Mouse (Mus musculus): ENCODE results near the gene Dnah7c. TPM values are rescaled to one million over a fixed set of nuclear protein-coding genes. Genes with fewer than 3 reads are reported as not detected.
"Not testable (repeated sequence)": the region's sequence is repeated elsewhere in the genome, so short reads cannot be mapped to it uniquely, and the experiment has no call there.

Gene Dnah7c
- total and polyA plus RNA-seq, 2 experiments from 2014 or later, result 0.03 TPM; not detected in 1

GRCm38 (mm10) chr1:46416946-46417345 is 8.4 kb upstream of the Dnah7c start:
- not testable (repeated sequence) for H3K36me3 ChIP-seq (replicated peaks; ENCODE audit: control insufficient read depth, insufficient read depth, low read length); H3K9me3 ChIP-seq (replicated peaks; ENCODE audit: control insufficient read depth, low read length); H3K27me3 ChIP-seq (ENCODE audit: control insufficient read depth, insufficient read depth, low read length); H3K4me1 ChIP-seq (ENCODE audit: control insufficient read depth, insufficient read depth); ATAC-seq (ENCODE audit: insufficient read depth, low read depth); H3K4me3 ChIP-seq (ENCODE audit: low read depth, low read length); H3K4me2 ChIP-seq (ENCODE audit: low read depth, low read length); H3K27ac ChIP-seq (ENCODE audit: low read depth); H3K9ac ChIP-seq (replicated peaks; ENCODE audit: low read depth, low read length)
- TF ChIP-seq CTCF (IDR thresholded peaks at IDR 0.05; ENCODE audit: low read depth), result peak; percentile 52
- WGBS, result 15% methylated on average over 3 of the region's 3 CpGs
- DNase-seq (ENCODE audit: low spot score), result peak; percentile 43

- not testable (repeated sequence) for H3K27me3 ChIP-seq (ENCODE audit: control insufficient read depth, insufficient read depth, low read length); H3K4me2 ChIP-seq (ENCODE audit: low read depth, low read length); H3K4me3 ChIP-seq (ENCODE audit: low read depth, low read length); H3K36me3 ChIP-seq (replicated peaks; ENCODE audit: control insufficient read depth, insufficient read depth, low read length); H3K27ac ChIP-seq (ENCODE audit: low read depth); DNase-seq (ENCODE audit: low spot score); H3K9ac ChIP-seq (replicated peaks; ENCODE audit: low read depth, low read length); ATAC-seq (ENCODE audit: insufficient read depth, low read depth); H3K9me3 ChIP-seq (replicated peaks; ENCODE audit: control insufficient read depth, low read length); H3K4me1 ChIP-seq (ENCODE audit: control insufficient read depth, insufficient read depth)
- WGBS, result 60% methylated on average over 3 of the region's 4 CpGs
Observed at GRCm38 (mm10) chr1:46418966-46419365, 6.4 kb upstream of the Dnah7c start.

- DNase-seq (ENCODE audit: low spot score), result no peak
- H3K4me3 ChIP-seq (ENCODE audit: low read depth, low read length), result no peak overlapping the region
- no peaks in the 10 kb centered on the region for H3K4me1 ChIP-seq (ENCODE audit: control insufficient read depth, insufficient read depth)
- no peaks in the 10 kb centered on the region for H3K36me3 ChIP-seq (replicated peaks; ENCODE audit: control insufficient read depth, insufficient read depth, low read length)
- H3K9me3 ChIP-seq (replicated peaks; ENCODE audit: control insufficient read depth, low read length), result no peaks in the 10 kb centered on the region
- H3K9ac ChIP-seq (replicated peaks; ENCODE audit: low read depth, low read length), result no peak overlapping the region
- no peak for ATAC-seq (ENCODE audit: insufficient read depth, low read depth)
- H3K27me3 ChIP-seq (ENCODE audit: control insufficient read depth, insufficient read depth, low read length), result no peaks in the 10 kb centered on the region
- H3K4me2 ChIP-seq (ENCODE audit: low read depth, low read length), result no peak overlapping the region
- TF ChIP-seq EP300 (IDR thresholded peaks at IDR 0.05; ENCODE audit: low read depth) (no peak), CTCF (IDR thresholded peaks at IDR 0.05; ENCODE audit: low read depth) (peak; percentile 13)
- H3K27ac ChIP-seq (ENCODE audit: low read depth), result no peak overlapping the region
- 70% methylated on average over 2 of the region's 2 CpGs for WGBS
Observed at GRCm38 (mm10) chr1:46428401-46428800, 3.0 kb downstream of the Dnah7c start.

- H3K4me3 ChIP-seq (ENCODE audit: low read depth, low read length); H3K4me2 ChIP-seq (ENCODE audit: low read depth, low read length); H3K36me3 ChIP-seq (replicated peaks; ENCODE audit: control insufficient read depth, insufficient read depth, low read length); H3K27ac ChIP-seq (ENCODE audit: low read depth); H3K4me1 ChIP-seq (ENCODE audit: control insufficient read depth, insufficient read depth); H3K9ac ChIP-seq (replicated peaks; ENCODE audit: low read depth, low read length); DNase-seq (ENCODE audit: low spot score); H3K27me3 ChIP-seq (ENCODE audit: control insufficient read depth, insufficient read depth, low read length); H3K9me3 ChIP-seq (replicated peaks; ENCODE audit: control insufficient read depth, low read length); ATAC-seq (ENCODE audit: insufficient read depth, low read depth): not testable (repeated sequence)
- WGBS, result 68% methylated on average over 1 of the region's 1 CpGs
Observed at GRCm38 (mm10) chr1:46514671-46515070, 89.3 kb downstream of the Dnah7c start.

- H3K4me1 ChIP-seq (ENCODE audit: control insufficient read depth, insufficient read depth), result no peaks in the 10 kb centered on the region
- no peak overlapping the region for H3K4me3 ChIP-seq (ENCODE audit: low read depth, low read length)
- no peaks in the 10 kb centered on the region for H3K27me3 ChIP-seq (ENCODE audit: control insufficient read depth, insufficient read depth, low read length)
- no peak for DNase-seq (ENCODE audit: low spot score)
- no peak overlapping the region for H3K9ac ChIP-seq (replicated peaks; ENCODE audit: low read depth, low read length)
- TF ChIP-seq CTCF (IDR thresholded peaks at IDR 0.05; ENCODE audit: low read depth), result no peak
- TF ChIP-seq EP300 (IDR thresholded peaks at IDR 0.05; ENCODE audit: low read depth), result no peak
- no peak overlapping the region for H3K4me2 ChIP-seq (ENCODE audit: low read depth, low read length)
- H3K27ac ChIP-seq (ENCODE audit: low read depth), result no peak overlapping the region
- no peaks in the 10 kb centered on the region for H3K9me3 ChIP-seq (replicated peaks; ENCODE audit: control insufficient read depth, low read length)
- no peaks in the 10 kb centered on the region for H3K36me3 ChIP-seq (replicated peaks; ENCODE audit: control insufficient read depth, insufficient read depth, low read length)
- no peak for ATAC-seq (ENCODE audit: insufficient read depth, low read depth)
Observed at GRCm38 (mm10) chr1:46521032-46521431, 95.6 kb downstream of the Dnah7c start.

- H3K27ac ChIP-seq (ENCODE audit: low read depth); H3K4me3 ChIP-seq (ENCODE audit: low read depth, low read length); H3K9ac ChIP-seq (replicated peaks; ENCODE audit: low read depth, low read length); H3K27me3 ChIP-seq (ENCODE audit: control insufficient read depth, insufficient read depth, low read length); H3K36me3 ChIP-seq (replicated peaks; ENCODE audit: control insufficient read depth, insufficient read depth, low read length); ATAC-seq (ENCODE audit: insufficient read depth, low read depth); H3K9me3 ChIP-seq (replicated peaks; ENCODE audit: control insufficient read depth, low read length); H3K4me2 ChIP-seq (ENCODE audit: low read depth, low read length); DNase-seq (ENCODE audit: low spot score); H3K4me1 ChIP-seq (ENCODE audit: control insufficient read depth, insufficient read depth): not testable (repeated sequence)
- 49% methylated on average over 3 of the region's 3 CpGs for WGBS
Observed at GRCm38 (mm10) chr1:46526537-46526936, 101.1 kb downstream of the Dnah7c start.

Data from heart, postnatal 0 days (tissue).